Mouse (Mus musculus): ENCODE measurements around the gene Gpatch8.
"Not testable (repeated sequence)": the region's sequence is repeated elsewhere in the genome, so short reads cannot be mapped to it uniquely, and the experiment has no call there.

The Gpatch8 gene

GRCm38 (mm10) chr11:102568756-102569377, 12.7 kb upstream of the Gpatch8 start:
- no peak for DNase-seq

GRCm38 (mm10) chr11:102568191-102568590, 12.0 kb upstream of the Gpatch8 start:
- no peak for DNase-seq

GRCm38 (mm10) chr11:102567723-102568122, 11.5 kb upstream of the Gpatch8 start:
- DNase-seq: no peak

- no peak for DNase-seq
Observed at GRCm38 (mm10) chr11:102567157-102567556, 11.0 kb upstream of the Gpatch8 start.

- DNase-seq: no peak
Observed at GRCm38 (mm10) chr11:102566290-102566689, 10.1 kb upstream of the Gpatch8 start.

GRCm38 (mm10) chr11:102565741-102566140, 9.5 kb upstream of the Gpatch8 start:
- DNase-seq: no peak

- not testable (repeated sequence) for DNase-seq
Observed at GRCm38 (mm10) chr11:102564952-102565671, 8.9 kb upstream of the Gpatch8 start.

- DNase-seq: no peak
Observed at GRCm38 (mm10) chr11:102558704-102559103, 2.5 kb upstream of the Gpatch8 start.

GRCm38 (mm10) chr11:102557386-102557785, 1.2 kb upstream of the Gpatch8 start:
- DNase-seq: no peak

- DNase-seq: no peak
Observed at GRCm38 (mm10) chr11:102556716-102557074, 503 bp upstream of the Gpatch8 start.

- no peak for DNase-seq
Observed at GRCm38 (mm10) chr11:102555400-102556030, 677 bp downstream of the Gpatch8 start.

GRCm38 (mm10) chr11:102552051-102552450, 4.1 kb downstream of the Gpatch8 start:
- no peak for DNase-seq

GRCm38 (mm10) chr11:102551176-102551575, 5.0 kb downstream of the Gpatch8 start:
- DNase-seq: no peak

- no peak for DNase-seq
Observed at GRCm38 (mm10) chr11:102541471-102541870, 14.7 kb downstream of the Gpatch8 start.

- DNase-seq: not testable (repeated sequence)
Observed at GRCm38 (mm10) chr11:102540286-102540685, 15.9 kb downstream of the Gpatch8 start.

GRCm38 (mm10) chr11:102539690-102540089, 16.5 kb downstream of the Gpatch8 start:
- DNase-seq: no peak

GRCm38 (mm10) chr11:102536210-102536609, 20.0 kb downstream of the Gpatch8 start:
- DNase-seq: no peak

- DNase-seq: no peak
Observed at GRCm38 (mm10) chr11:102534078-102534477, 22.1 kb downstream of the Gpatch8 start.

GRCm38 (mm10) chr11:102531425-102531824, 24.8 kb downstream of the Gpatch8 start:
- DNase-seq: no peak

GRCm38 (mm10) chr11:102514793-102515424, 41.3 kb downstream of the Gpatch8 start:
- DNase-seq: no peak

GRCm38 (mm10) chr11:102510226-102510625, 46.0 kb downstream of the Gpatch8 start:
- no peak for DNase-seq

GRCm38 (mm10) chr11:102496732-102497131, 59.5 kb downstream of the Gpatch8 start:
- DNase-seq: no peak

GRCm38 (mm10) chr11:102496206-102496605, 60.0 kb downstream of the Gpatch8 start:
- DNase-seq: no peak

GRCm38 (mm10) chr11:102495742-102496141, 60.5 kb downstream of the Gpatch8 start:
- no peak for DNase-seq
